Mouse (Mus musculus) kidney, embryonic 14.5 days (tissue): Measurements from ENCODE around the gene Ubr7. TPM values are rescaled to one million over a fixed set of nuclear protein-coding genes. Genes with fewer than 3 reads are reported as not detected.

Source experiments
- ATAC-seq: fragments of 200-750 bp; cut with Nextera tagmentation; 2 replicates; pipeline ENCODE4 v1.8.0; 2017; ENCODE audit warnings: moderate number of reproducible peaks, mild to moderate bottlenecking, moderate TSS enrichment, moderate library complexity; ENCODE audit not compliant: low FRiP score, low TSS enrichment
- H3K27ac ChIP-seq: fragments of 300-500 bp; sonication (generic); 2 replicates; pipeline ENCODE4 v1.5.1; 2014; ENCODE audit warnings: low read depth, mild to moderate bottlenecking, low read length, moderate library complexity, mixed read lengths
- H3K27me3 ChIP-seq: fragments of 300-500 bp; sonication (generic); 2 replicates; pipeline ENCODE4 v1.6.1; 2014; ENCODE audit warnings: mild to moderate bottlenecking, low read length; ENCODE audit not compliant: control insufficient read depth, insufficient read depth
- H3K36me3 ChIP-seq: fragments of 300-500 bp; sonication (generic); 2 replicates; pipeline ENCODE4 v1.6.1; 2014; ENCODE audit warnings: low read length, mixed read lengths; ENCODE audit not compliant: control insufficient read depth, insufficient read depth
- H3K4me1 ChIP-seq: fragments of 300-500 bp; sonication (generic); 2 replicates; pipeline ENCODE4 v1.6.1; 2014; ENCODE audit warnings: low read length, mixed read lengths; ENCODE audit not compliant: control insufficient read depth, insufficient read depth
- H3K4me2 ChIP-seq: fragments of 300-500 bp; sonication (generic); replicated peaks from 2 replicates; pipeline ENCODE4 v1.6.1; 2014; ENCODE audit warnings: low read depth, mild to moderate bottlenecking, low read length
- H3K4me3 ChIP-seq: fragments of 300-500 bp; sonication (generic); 2 replicates; pipeline ENCODE4 v1.5.1; 2014; ENCODE audit warnings: mild to moderate bottlenecking, low read length
- H3K9ac ChIP-seq: fragments of 300-500 bp; sonication (generic); 2 replicates; pipeline ENCODE4 v1.6.1; 2014; ENCODE audit warnings: low read depth, mild to moderate bottlenecking, low read length, moderate library complexity
- H3K9me3 ChIP-seq: fragments of 300-500 bp; sonication (generic); 2 replicates; pipeline ENCODE4 v1.6.1; 2016; ENCODE audit warnings: low read length; ENCODE audit not compliant: control insufficient read depth
- WGBS: fragments of 180-500 bp; shearing (Covaris S2); extraction: QIAGEN DNeasy Blood & Tissue Kit; methylation state at CpG from one replicate; pipeline ENCODE4 v1.1.7; 2014; 5-methylcytosine and 5-hydroxymethylcytosine counted together
- polyA plus RNA-seq: library from polyadenylated mRNA; unstranded; fragments of >200 nt; fragmentation: Nextera tagmentation; extraction: Ambion mirVana; gene quantifications from 2 replicates; pipeline ENCODE4 v1.2.1, GENCODE M21; 2014

Ubr7 gene
- polyA plus RNA-seq, 1 experiment from 2014 or later, result 53.7 TPM

- WGBS, result 87% methylated on average over 1 of the region's 1 CpGs
- no peak for ATAC-seq
- no peaks in the 10 kb centered on the region for H3K27me3 ChIP-seq
- H3K4me2 ChIP-seq, result no peak overlapping the region
- H3K4me3 ChIP-seq, result no peak overlapping the region
- H3K9me3 ChIP-seq, result no peaks in the 10 kb centered on the region
- no peaks in the 10 kb centered on the region for H3K4me1 ChIP-seq
- no peaks in the 10 kb centered on the region; the same call in 1 of the 2 replicates for H3K36me3 ChIP-seq
- H3K27ac ChIP-seq, result no peak overlapping the region
- no peak overlapping the region for H3K9ac ChIP-seq
These were observed 69.4 kb downstream of the Ubr7 start for GRCm38 (mm10) chr12:102827119-102827518.

Other genes with a start within 250 kb of the Ubr7 start
- gene Chga, start 203.0 kb upstream of the Ubr7 start, polyA plus RNA-seq, result 0.30 and 0.73 TPM in 2 replicates
- gene Itpk1, start 53.0 kb upstream of the Ubr7 start, polyA plus RNA-seq, result 10.2 and 18.4 TPM in 2 replicates
- 21.1 and 25.9 TPM in 2 replicates for gene Moap1, start 14.3 kb upstream of the Ubr7 start, polyA plus RNA-seq
- 11.9 and 12.1 TPM in 2 replicates for gene Tmem251, start 14.2 kb upstream of the Ubr7 start, polyA plus RNA-seq
- not detected in 2 replicates for gene Gm28051, start 202 bp upstream of the Ubr7 start, polyA plus RNA-seq
- gene Gon7, start 164 bp upstream of the Ubr7 start, polyA plus RNA-seq, result 34.7 and 38.1 TPM in 2 replicates
- 25.8 TPM in 2 replicates for gene Gm20604, start 705 bp downstream of the Ubr7 start, polyA plus RNA-seq
- gene Btbd7, start 120.5 kb downstream of the Ubr7 start, polyA plus RNA-seq, result 17.7 and 24.0 TPM in 2 replicates
- not detected in 2 replicates for gene Cox8c, start 141.3 kb downstream of the Ubr7 start, polyA plus RNA-seq
- gene Unc79, start 190.9 kb downstream of the Ubr7 start, polyA plus RNA-seq, result 0.14 and 0.16 TPM in 2 replicates